Mouse (Mus musculus): ENCODE data around the gene D430041D05Rik. TPM values are rescaled to one million over a fixed set of nuclear protein-coding genes. Genes with fewer than 3 reads are reported as not detected.

The D430041D05Rik gene
- polyA plus RNA-seq, 1 experiment from 2014 or later = 0.06 TPM

DNA sequence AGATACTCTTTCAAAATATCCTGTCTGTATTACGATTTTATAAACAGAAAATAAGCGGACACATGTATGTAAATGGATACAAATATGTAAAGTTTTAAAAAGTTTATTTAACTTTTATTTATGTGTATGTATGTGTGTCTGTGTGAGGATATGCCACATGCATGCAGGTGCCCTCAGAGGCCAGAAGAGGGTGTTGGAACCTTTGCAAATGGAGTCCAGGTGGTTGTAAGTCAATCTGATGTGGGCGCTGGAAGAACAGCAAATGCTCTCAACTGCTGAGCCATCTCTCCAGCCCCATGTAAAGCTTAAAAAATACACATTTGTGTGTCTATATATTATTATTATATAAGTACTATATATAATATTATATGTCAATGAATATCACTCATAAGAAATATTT is 237.4 kb downstream of the D430041D05Rik start:
- H3K4me3 ChIP-seq = no peak overlapping the region
- H3K27ac ChIP-seq = no peak overlapping the region
- no peak for ATAC-seq (replicated peaks; ENCODE audit: insufficient number of reproducible peaks, insufficient read depth, low FRiP score, low read depth)
- H3K36me3 ChIP-seq = no peaks in the 10 kb centered on the region
- no peaks in the 10 kb centered on the region for H3K27me3 ChIP-seq
- H3K4me1 ChIP-seq (replicated peaks) = peaks cover 22% of the 10 kb centered on the region
- H3K9me3 ChIP-seq (replicated peaks) = no peaks in the 10 kb centered on the region
- 93% methylated on average over 3 of the region's 3 CpGs for WGBS
- no peak overlapping the region for H3K9ac ChIP-seq
- H3K4me2 ChIP-seq = no peak overlapping the region

DNA sequence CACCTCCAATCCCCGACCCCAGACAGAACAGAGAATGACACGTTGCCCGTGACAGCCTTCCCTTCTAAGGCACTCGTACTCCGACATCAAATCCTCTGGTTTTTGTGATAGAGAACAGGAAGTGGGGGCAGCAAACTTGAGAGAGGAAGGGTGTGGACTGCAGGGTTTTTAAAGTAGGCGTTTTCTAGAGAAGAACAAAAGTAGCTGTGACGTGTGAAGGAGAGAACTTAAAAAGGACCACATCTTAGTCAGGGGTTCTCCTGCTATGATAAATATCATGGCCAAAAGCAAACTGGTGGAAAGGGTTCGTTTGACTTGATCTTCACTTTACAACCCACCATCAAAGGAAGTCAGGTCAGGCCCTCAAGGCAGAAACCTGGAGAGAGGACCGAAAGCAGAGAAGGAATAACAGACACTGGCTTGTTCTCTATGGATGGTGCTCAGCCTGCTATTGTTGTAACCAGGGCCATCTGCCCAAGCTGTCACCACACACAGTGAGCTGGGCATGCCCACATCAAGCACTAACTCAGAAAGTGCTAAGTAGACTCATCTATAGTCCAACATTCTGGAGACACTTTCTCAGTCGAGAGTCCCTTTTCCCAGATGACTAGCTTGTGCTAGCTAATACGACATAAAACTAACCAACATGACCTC is 238.0 kb downstream of the D430041D05Rik start:
- WGBS = 48% methylated on average over 11 of the region's 11 CpGs
- Histone ChIP-seq H3K27me3 (no peaks in the 10 kb centered on the region), H3K36me3 (no peaks in the 10 kb centered on the region), H3K4me1 (replicated peaks) (peaks cover 21% of the 10 kb centered on the region), H3K9ac (no peak overlapping the region), H3K4me2 (no peak overlapping the region), H3K9me3 (replicated peaks) (no peaks in the 10 kb centered on the region), H3K27ac (no peak overlapping the region), H3K4me3 (no peak overlapping the region)
- ATAC-seq (replicated peaks; ENCODE audit: insufficient number of reproducible peaks, insufficient read depth, low FRiP score, low read depth) = no peak

DNA sequence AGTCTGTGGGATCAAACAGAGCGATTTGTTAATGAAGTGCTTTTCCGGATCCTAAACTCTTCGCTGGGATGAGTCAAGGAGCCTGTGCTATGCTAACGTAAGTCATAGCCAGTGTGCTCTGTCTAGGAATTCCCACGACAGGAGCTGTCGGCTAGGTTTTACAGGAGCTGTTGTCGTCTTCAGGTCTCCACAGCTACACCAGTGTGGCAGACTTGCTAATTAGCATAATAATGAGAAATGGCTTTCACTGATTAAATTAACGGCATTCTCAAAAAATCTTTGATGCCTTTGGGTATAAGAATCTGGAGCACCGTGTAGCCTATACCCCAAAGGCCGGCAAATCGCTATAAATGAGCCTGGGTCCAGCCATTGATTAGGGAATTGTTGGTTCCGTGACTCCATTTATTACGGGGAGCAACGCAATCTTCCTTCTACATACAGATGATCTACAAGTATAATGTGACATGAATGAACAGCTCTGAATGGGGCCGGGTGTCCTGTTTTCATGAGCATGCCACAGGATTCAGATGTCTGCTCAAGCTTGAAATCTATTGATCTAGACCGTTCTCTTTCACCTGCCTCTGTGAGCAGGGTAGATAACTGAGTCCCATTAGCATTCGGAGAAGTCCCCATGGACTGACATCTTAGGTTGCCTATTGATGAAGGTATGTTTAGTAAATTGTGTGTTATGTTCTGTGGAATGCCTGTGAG is 242.5 kb downstream of the D430041D05Rik start:
- Histone ChIP-seq H3K4me1 (replicated peaks) (no peaks in the 10 kb centered on the region), H3K27me3 (no peaks in the 10 kb centered on the region), H3K9me3 (replicated peaks) (no peaks in the 10 kb centered on the region), H3K4me3 (no peak overlapping the region), H3K27ac (no peak overlapping the region), H3K36me3 (no peaks in the 10 kb centered on the region), H3K9ac (no peak overlapping the region), H3K4me2 (no peak overlapping the region)
- 89% methylated on average over 17 of the region's 17 CpGs for WGBS
- no peak for ATAC-seq (replicated peaks; ENCODE audit: insufficient number of reproducible peaks, insufficient read depth, low FRiP score, low read depth)

DNA sequence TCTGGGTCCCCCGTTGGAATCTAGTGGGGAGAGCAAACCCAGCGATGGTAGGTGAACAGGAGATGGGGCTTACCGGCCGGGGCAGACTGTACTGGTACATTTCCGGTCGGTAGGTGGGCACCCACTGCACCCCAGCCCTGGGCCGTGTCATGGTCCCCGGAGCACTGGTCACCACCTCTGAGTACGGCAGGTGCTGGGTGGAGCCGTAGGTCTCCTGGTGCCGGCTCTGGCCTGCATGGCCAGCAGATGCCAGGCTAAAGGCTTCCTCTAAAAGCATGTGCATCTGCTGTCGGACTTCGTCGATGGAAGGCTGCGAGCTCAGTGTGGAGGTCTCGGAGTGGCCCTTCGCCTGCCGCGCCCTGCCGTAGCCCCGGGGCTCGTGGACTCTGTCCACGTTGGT is 243.0 kb downstream of the D430041D05Rik start:
- H3K4me3 ChIP-seq = no peak overlapping the region
- no peaks in the 10 kb centered on the region for H3K27me3 ChIP-seq
- H3K4me2 ChIP-seq = no peak overlapping the region
- 93% methylated on average over 23 of the region's 23 CpGs for WGBS
- H3K9me3 ChIP-seq (replicated peaks) = no peaks in the 10 kb centered on the region
- H3K36me3 ChIP-seq = no peaks in the 10 kb centered on the region
- no peaks in the 10 kb centered on the region for H3K4me1 ChIP-seq (replicated peaks)
- H3K9ac ChIP-seq = no peak overlapping the region
- no peak for ATAC-seq (replicated peaks; ENCODE audit: insufficient number of reproducible peaks, insufficient read depth, low FRiP score, low read depth)
- no peak overlapping the region for H3K27ac ChIP-seq

DNA sequence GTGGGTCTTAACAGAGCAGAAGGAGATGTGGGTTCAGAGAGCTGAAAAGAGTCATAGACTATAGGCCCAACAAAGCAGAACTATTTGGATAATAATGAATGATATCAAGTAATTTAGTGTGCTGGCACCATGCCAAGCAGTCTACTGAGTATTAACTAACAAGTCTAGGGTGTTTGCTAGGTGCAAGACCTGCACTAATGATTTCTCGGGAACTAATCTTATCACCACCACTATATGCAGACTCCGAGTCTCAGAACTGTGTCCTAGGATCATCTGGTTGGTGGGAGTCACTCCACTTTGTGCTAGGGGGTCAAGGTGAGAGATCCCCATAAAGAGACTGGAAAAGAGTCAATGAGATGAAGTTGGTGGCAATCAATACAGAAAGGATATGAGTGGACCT is 245.2 kb downstream of the D430041D05Rik start:
- Histone ChIP-seq H3K4me1 (replicated peaks) (no peaks in the 10 kb centered on the region), H3K9me3 (replicated peaks) (no peaks in the 10 kb centered on the region), H3K27me3 (no peaks in the 10 kb centered on the region), H3K27ac (no peak overlapping the region), H3K4me3 (no peak overlapping the region), H3K9ac (no peak overlapping the region), H3K36me3 (no peaks in the 10 kb centered on the region), H3K4me2 (no peak overlapping the region)
- no peak for ATAC-seq (replicated peaks; ENCODE audit: insufficient number of reproducible peaks, insufficient read depth, low FRiP score, low read depth)
- WGBS = 64% methylated on average over 2 of the region's 2 CpGs

DNA sequence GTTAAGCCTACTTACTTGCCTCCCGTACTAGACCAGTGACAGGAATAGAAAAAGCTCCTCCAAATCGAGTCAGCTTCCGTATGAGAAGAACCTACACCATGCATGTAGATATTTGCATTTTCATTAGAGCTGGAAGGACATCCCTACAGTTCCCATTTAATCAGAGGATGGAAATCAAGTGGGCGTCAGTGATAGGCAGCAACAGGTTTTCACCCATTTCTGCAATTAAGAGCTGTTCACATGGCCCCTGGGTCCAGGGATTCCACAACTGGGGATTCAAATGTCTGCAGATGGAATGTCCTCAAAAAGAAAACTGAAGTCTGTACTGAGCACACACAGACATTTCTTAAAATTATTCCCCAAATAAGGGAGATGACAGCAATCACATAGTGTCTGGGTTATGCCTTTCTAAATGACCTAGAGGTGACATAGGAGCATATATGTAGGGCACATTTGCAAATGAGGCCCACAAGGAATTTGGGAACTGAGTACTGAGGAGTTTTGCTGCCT is 246.8 kb downstream of the D430041D05Rik start:
- Histone ChIP-seq H3K36me3 (no peaks in the 10 kb centered on the region), H3K9ac (no peak overlapping the region), H3K9me3 (replicated peaks) (no peaks in the 10 kb centered on the region), H3K4me1 (replicated peaks) (no peaks in the 10 kb centered on the region), H3K4me2 (no peak overlapping the region), H3K27me3 (no peaks in the 10 kb centered on the region), H3K4me3 (no peak overlapping the region), H3K27ac (no peak overlapping the region)
- WGBS = 83% methylated on average over 4 of the region's 4 CpGs
- ATAC-seq (replicated peaks; ENCODE audit: insufficient number of reproducible peaks, insufficient read depth, low FRiP score, low read depth) = no peak

DNA sequence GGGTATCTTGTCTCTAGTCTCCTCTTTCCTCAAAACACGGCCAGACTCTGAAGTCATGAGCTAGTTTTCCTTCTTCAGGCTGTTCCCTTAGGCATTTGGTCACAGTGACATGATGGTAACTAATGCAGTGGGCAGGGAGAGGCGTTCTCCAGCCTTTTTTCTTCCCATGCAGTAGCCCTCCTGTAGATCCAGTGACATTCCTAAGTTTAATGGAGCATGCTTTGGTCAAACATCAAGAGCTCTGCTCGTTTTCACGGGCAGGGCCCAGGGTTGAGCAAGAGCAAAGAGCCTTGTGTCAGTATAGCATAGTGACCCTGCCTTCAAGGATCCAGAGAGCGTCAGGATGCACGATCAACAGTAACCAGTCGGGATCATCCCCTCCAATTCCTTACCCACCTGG is 247.4 kb downstream of the D430041D05Rik start:
- H3K9me3 ChIP-seq (replicated peaks) = no peaks in the 10 kb centered on the region
- no peaks in the 10 kb centered on the region for H3K27me3 ChIP-seq
- H3K4me2 ChIP-seq = no peak overlapping the region
- no peak overlapping the region for H3K4me3 ChIP-seq
- no peaks in the 10 kb centered on the region for H3K36me3 ChIP-seq
- no peak overlapping the region for H3K9ac ChIP-seq
- no peak for ATAC-seq (replicated peaks; ENCODE audit: insufficient number of reproducible peaks, insufficient read depth, low FRiP score, low read depth)
- H3K27ac ChIP-seq = no peak overlapping the region
- no peaks in the 10 kb centered on the region for H3K4me1 ChIP-seq (replicated peaks)
- 72% methylated on average over 7 of the region's 7 CpGs for WGBS

DNA sequence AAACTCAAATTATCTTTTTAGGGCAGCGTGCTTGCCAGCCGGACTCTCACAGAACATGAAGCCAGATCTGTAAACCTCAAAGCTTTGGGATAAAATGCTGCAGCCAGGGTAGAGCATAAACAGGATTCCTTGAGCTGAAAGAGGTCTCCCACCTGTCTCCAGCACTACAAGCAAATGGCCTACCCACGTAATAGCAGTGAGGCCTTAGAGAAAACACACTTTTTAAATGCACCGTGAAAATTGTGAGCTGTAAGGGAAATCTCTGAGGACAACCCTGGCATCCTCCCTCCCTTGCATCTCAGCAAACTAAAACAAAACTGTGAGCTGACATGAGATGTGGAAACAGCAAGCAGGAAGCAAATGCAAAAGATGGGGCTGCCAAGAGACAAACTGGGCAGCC is 253.0 kb downstream of the D430041D05Rik start:
- Histone ChIP-seq H3K9me3 (replicated peaks) (no peaks in the 10 kb centered on the region), H3K4me1 (replicated peaks) (no peaks in the 10 kb centered on the region), H3K4me3 (no peak overlapping the region), H3K4me2 (no peak overlapping the region), H3K27ac (no peak overlapping the region), H3K36me3 (no peaks in the 10 kb centered on the region), H3K9ac (no peak overlapping the region), H3K27me3 (no peaks in the 10 kb centered on the region)
- no peak for ATAC-seq (replicated peaks; ENCODE audit: insufficient number of reproducible peaks, insufficient read depth, low FRiP score, low read depth)
- WGBS = 79% methylated on average over 4 of the region's 4 CpGs

DNA sequence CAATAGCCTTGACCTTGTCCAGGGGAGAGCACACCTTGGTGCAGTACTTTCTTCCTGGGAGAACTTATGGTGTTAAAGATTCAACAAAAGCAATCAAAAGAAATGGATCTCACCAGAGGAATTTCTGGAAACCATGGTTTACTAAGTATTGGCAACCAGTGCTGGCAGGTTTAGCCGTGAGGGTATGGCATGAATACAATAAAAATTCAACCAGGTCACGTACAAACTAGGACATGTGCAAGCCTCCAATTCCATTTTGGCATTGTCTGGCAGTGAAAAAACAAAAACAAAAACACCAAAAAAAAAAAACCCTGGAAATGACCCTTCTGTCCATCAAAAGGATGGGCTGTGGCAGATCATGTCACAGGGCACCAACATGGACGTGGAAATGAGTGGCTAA is 256.9 kb downstream of the D430041D05Rik start:
- H3K36me3 ChIP-seq = no peaks in the 10 kb centered on the region
- H3K4me3 ChIP-seq = no peak overlapping the region
- 75% methylated on average over 3 of the region's 3 CpGs for WGBS
- H3K9me3 ChIP-seq (replicated peaks) = no peaks in the 10 kb centered on the region
- no peaks in the 10 kb centered on the region for H3K27me3 ChIP-seq
- ATAC-seq (replicated peaks; ENCODE audit: insufficient number of reproducible peaks, insufficient read depth, low FRiP score, low read depth) = no peak
- H3K4me2 ChIP-seq = no peak overlapping the region
- no peak overlapping the region for H3K27ac ChIP-seq
- H3K4me1 ChIP-seq (replicated peaks) = no peaks in the 10 kb centered on the region
- no peak overlapping the region for H3K9ac ChIP-seq

DNA sequence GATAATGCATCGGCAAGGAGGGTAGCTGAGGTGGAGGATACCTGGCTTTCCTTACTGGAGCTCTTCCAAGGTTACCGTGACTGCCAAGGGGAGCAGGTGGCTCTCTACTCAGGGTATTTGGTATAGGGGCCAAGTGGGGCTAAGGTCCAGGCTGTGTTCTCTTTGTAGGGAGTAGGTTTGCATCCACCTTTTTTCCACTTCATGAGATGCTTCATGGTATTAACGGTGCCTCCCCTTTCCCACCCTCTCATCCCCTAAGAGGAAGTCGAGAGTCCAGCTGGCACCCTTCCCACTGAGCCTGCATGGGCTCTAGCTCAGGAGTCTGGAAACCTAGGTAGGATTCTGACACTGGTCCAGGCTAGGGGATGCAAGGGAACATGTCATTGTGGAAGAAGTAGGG is 257.5 kb downstream of the D430041D05Rik start:
- 0 out of 2 replicates have a peak, but pooled peaks have one; percentile 31 for ATAC-seq (replicated peaks; ENCODE audit: insufficient number of reproducible peaks, insufficient read depth, low FRiP score, low read depth)
- WGBS = 61% methylated on average over 4 of the region's 4 CpGs

DNA sequence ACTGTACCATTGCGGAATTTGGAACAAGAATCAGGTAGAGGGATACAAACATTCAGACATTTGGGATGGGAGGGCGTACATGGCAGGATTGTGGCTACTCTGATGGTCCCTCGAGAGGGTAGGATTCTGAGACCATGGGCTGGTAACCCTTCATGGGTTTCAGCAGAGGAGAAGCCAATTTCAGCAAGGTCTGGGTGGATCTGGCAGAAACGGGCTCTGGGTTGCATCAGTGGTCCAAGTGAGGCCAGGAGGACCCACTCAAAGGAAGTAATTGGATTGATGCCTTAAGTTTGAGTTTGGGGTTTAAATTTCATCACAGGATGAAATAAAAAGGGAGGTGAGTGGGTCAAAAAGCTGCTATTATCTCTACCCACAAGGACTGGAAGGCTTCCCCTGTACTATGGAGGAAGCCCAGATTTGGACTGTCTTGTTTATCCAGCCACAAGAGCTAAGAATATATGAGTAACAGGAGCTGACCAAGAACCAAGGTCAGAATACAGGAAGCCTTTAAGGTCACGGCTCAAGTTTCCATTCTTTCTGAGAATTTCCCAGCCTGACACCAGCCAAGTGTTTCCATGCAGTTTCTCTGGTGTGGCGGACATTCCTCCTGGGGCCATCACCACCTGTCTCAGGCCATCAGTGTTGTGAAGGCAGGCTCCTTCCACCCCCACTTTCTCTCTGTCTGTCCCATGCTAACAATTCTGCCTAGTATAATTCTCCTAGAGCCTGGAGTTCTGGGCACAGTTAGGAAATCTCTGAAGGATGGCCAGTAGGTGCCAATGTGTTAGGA is 260.0 kb downstream of the D430041D05Rik start:
- Histone ChIP-seq H3K9ac (no peak overlapping the region), H3K4me3 (no peak overlapping the region), H3K4me1 (replicated peaks) (no peaks in the 10 kb centered on the region), H3K9me3 (replicated peaks) (no peaks in the 10 kb centered on the region), H3K27ac (no peak overlapping the region), H3K36me3 (no peaks in the 10 kb centered on the region), H3K27me3 (no peaks in the 10 kb centered on the region), H3K4me2 (no peak overlapping the region)
- 0 out of 2 replicates have a peak, but pooled peaks have one; percentile 28 for ATAC-seq (replicated peaks; ENCODE audit: insufficient number of reproducible peaks, insufficient read depth, low FRiP score, low read depth)
- WGBS = 73% methylated on average over 6 of the region's 6 CpGs

More for the DNA sequence above, 257.5 kb downstream of the D430041D05Rik start:
- H3K27me3 ChIP-seq = no peaks in the 10 kb centered on the region
- H3K36me3 ChIP-seq = no peaks in the 10 kb centered on the region
- no peak overlapping the region for H3K27ac ChIP-seq
- no peaks in the 10 kb centered on the region for H3K4me1 ChIP-seq (replicated peaks)
- H3K9ac ChIP-seq = no peak overlapping the region
- no peaks in the 10 kb centered on the region for H3K9me3 ChIP-seq (replicated peaks)
- no peak overlapping the region for H3K4me2 ChIP-seq
- no peak overlapping the region for H3K4me3 ChIP-seq
